Mouse (Mus musculus): ENCODE results near the gene Cfdp1. TPM values are rescaled to one million over a fixed set of nuclear protein-coding genes. Genes with fewer than 3 reads are reported as not detected.

Gene Cfdp1
- polyA plus RNA-seq, 1 experiment = 2.2 TPM

DNA sequence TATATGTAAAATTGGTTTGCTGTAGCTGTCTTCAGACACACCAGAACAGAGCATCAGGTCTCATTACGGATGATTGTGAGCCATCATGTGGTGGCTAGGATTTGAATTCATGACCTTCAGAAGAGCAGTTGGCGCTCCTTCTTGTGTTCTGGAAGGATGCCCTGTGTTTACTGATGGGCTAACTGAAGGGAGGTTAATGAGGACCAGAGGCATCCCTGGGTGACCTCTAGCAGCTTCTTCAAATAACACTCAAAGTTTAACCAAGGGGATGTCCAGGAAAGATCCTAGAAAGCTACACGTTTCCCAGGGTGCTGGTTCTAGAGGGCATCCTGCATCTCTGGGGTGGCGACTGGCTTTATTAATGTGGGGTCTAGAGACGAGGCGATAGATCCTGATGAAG lies 99.4 kb downstream of the Cfdp1 start:
- Histone ChIP-seq H3K9me3 (ENCODE audit: control insufficient read depth, low read length) (no peaks in the 10 kb centered on the region), H3K4me1 (ENCODE audit: control insufficient read depth) (no peaks in the 10 kb centered on the region), H3K4me3 (replicated peaks) (no peak overlapping the region), H3K27me3 (ENCODE audit: control insufficient read depth) (no peaks in the 10 kb centered on the region; the same call in 1 of the 2 replicates), H3K36me3 (ENCODE audit: control insufficient read depth) (no peaks in the 10 kb centered on the region)
- TF ChIP-seq TAL1 (IDR thresholded peaks at IDR 0.05; ENCODE audit: low read length) (no peak), GATA1 (IDR thresholded peaks at IDR 0.05; ENCODE audit: low read length) (no peak)

DNA sequence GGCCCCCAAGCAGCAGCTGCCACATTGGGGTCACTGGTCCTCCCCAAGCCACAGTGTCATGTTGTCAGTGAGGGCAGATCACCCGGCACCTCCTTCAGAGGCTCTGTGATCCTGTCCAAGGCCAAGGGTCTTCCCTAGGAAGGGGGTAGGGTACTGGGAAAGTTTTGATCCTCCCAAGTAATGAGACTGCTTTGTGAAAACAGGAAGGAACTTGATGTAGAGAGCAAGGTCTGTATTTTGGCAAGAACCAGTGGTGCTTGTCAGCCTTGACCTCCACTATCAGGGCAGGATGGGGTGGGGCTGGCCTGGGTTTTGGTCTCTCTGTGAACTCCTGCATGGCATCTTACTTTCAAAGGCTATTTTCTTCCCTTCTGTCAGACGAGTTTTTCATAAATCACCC lies 100.0 kb downstream of the Cfdp1 start:
- no peak overlapping the region for H3K4me3 ChIP-seq (replicated peaks)
- TF ChIP-seq GATA1 (IDR thresholded peaks at IDR 0.05; ENCODE audit: low read length) (no peak), TAL1 (IDR thresholded peaks at IDR 0.05; ENCODE audit: low read length) (no peak)

DNA sequence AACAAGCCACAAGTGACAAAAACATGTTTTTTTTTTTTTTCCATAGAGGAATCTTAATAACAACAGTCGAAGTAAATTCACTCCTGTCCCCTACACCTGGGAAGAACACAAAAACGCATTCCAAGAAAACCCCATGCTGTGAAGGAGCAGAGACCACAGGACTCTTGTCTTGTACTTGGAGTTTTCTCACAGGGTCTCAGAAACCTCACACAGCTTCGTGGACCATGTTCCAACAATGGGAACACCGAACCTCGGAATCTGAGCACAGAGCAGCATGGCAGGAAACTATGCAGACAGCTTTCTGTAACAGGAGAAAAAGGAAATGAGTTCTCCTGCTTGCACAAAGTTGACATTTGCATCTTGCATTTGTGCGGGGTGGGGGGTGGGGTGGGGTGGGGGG lies 105.3 kb downstream of the Cfdp1 start:
- Histone ChIP-seq H3K4me3 (replicated peaks) (no peak overlapping the region), H3K27me3 (ENCODE audit: control insufficient read depth) (peaks cover 29% of the 10 kb centered on the region), H3K4me1 (ENCODE audit: control insufficient read depth) (peaks cover 1% of the 10 kb centered on the region; the same call in 1 of the 2 replicates), H3K36me3 (ENCODE audit: control insufficient read depth) (no peaks in the 10 kb centered on the region), H3K9me3 (ENCODE audit: control insufficient read depth, low read length) (no peaks in the 10 kb centered on the region)
- TF ChIP-seq TAL1 (IDR thresholded peaks at IDR 0.05; ENCODE audit: low read length) = no peak
- no peak for TF ChIP-seq GATA1 (IDR thresholded peaks at IDR 0.05; ENCODE audit: low read length)

More for the DNA sequence above, 100.0 kb downstream of the Cfdp1 start:
- H3K9me3 ChIP-seq (ENCODE audit: control insufficient read depth, low read length) = no peaks in the 10 kb centered on the region
- H3K27me3 ChIP-seq (ENCODE audit: control insufficient read depth) = no peaks in the 10 kb centered on the region; the same call in 1 of the 2 replicates
- H3K4me1 ChIP-seq (ENCODE audit: control insufficient read depth) = no peaks in the 10 kb centered on the region
- H3K36me3 ChIP-seq (ENCODE audit: control insufficient read depth) = no peaks in the 10 kb centered on the region

DNA sequence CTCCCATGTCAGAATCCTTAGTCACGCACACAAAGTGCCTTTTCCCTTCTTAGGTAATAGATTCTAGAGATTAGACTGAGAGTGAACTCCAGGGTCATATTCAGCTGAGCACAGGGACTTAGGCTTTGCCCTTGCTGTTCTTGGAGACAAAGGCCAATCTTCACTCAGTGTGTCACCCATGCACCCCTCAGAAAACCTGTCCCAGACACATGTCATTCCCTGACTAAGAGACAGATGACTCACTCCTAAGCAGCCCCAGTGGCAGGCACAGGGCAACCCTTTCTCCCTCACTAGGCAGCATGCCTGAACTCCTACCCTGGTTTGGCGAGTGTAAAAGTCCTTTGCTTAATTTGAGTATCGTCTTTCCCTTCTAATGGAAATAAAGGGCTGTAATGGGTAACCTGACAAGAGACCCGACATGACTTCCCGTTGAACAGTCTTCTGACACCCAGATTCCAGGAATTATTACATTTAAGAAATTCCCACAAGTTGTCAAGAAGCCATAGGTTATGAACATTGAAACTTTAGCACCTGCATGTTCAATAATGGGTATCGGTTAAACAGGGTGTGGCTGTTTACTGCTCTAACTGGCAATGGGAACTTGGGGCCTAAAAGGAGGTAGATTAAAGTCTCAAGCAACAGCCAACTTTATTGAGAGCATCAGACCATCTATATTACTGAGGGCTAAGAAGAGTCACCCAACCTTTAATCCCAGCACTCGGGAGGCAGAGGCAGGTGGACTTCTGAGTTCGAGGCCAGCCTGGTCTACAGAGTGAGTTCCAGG lies 106.0 kb downstream of the Cfdp1 start:
- no peak for TF ChIP-seq TAL1 (IDR thresholded peaks at IDR 0.05; ENCODE audit: low read length)
- TF ChIP-seq GATA1 (IDR thresholded peaks at IDR 0.05; ENCODE audit: low read length) = no peak
- Histone ChIP-seq H3K9me3 (ENCODE audit: control insufficient read depth, low read length) (no peaks in the 10 kb centered on the region), H3K4me1 (ENCODE audit: control insufficient read depth) (peaks cover 1% of the 10 kb centered on the region; the same call in 1 of the 2 replicates), H3K4me3 (replicated peaks) (no peak overlapping the region), H3K27me3 (ENCODE audit: control insufficient read depth) (peaks cover 36% of the 10 kb centered on the region), H3K36me3 (ENCODE audit: control insufficient read depth) (no peaks in the 10 kb centered on the region)

DNA sequence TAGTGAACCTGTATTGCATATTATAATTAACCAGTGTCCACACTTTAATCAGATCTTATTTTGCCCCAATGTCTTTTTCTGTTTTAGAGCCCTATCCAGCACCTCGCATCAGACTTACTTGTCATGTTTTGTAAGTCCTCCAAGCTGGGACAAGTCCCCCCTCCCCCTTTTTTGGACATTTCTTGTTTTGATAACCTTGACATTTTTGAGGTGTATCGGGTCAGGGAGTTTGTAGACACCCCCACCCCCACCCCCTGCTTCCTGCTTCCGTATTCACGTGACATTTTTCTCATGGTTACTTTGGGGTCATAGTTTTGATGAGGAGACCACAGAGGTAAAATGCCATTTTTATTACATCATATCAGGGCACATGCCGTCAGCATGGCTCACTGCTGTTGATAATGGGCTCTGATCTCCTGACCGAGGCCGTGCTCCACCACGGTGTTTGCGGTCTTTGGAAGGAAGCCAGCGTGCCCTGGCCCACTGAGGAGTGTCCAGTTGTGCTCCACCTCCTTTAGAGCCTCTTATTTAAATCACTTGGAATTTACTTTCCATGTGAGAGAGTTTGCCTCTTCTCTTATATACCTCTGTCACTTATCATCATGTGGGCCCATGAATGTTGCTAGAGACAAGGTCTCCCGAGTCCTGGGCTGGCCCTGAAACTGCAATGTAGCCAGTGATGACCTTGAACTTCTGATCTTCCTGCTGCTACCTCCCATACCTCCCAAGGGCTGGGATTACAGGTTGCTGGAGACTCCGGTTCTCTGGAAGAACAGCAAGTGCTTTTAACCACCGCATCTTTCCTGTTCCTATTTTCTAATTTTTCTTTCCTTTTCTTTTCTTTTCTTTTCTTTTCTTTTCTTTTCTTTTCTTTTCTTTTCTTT lies 107.3 kb downstream of the Cfdp1 start:
- Histone ChIP-seq H3K4me1 (ENCODE audit: control insufficient read depth) (peaks cover 1% of the 10 kb centered on the region; the same call in 1 of the 2 replicates), H3K9me3 (ENCODE audit: control insufficient read depth, low read length) (no peaks in the 10 kb centered on the region), H3K36me3 (ENCODE audit: control insufficient read depth) (no peaks in the 10 kb centered on the region), H3K4me3 (replicated peaks) (no peak overlapping the region), H3K27me3 (ENCODE audit: control insufficient read depth) (peaks cover 48% of the 10 kb centered on the region)
- no peak for TF ChIP-seq TAL1 (IDR thresholded peaks at IDR 0.05; ENCODE audit: low read length)
- no peak for TF ChIP-seq GATA1 (IDR thresholded peaks at IDR 0.05; ENCODE audit: low read length)

DNA sequence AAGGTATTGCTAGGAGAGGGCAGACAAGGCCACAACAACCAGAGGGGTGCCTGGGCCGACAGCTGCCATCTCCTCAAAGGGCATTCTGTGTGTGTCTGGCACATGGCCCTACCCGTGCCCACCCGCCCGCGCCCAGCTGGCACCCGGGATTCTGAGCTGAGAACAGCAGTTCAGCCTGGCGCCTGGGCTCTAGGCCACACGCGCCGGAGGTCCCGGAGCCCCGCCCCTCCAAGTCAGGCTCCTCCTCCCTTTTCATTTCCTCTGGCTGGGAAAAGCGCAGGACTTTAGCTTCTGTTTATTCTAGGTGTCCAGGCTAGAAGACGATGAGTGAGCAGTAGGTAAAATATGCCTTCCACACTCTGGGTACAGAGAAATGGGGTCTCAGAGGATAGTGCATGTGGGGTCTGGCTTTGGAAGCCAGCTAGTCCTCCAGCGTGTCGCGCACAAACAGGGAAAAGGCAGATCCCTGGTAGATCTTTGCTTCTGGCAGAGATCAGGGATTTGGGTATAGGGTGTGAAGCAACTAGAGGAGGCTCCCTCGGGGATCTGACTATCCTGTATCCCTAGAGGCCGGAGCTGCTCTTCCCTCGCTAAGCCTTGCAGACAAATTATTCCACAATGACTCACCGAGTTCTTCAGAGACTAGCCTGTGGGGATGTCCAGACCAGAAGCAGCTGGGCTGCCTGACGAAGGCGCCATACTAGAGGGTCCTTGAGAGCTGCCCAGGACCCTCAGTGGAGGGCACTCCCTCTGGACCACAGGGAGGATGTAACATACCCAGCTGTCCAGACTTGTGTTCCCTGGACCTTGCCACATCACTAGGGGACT lies 108.3 kb downstream of the Cfdp1 start:
- Histone ChIP-seq H3K4me1 (ENCODE audit: control insufficient read depth) (peaks cover 1% of the 10 kb centered on the region; the same call in 1 of the 2 replicates), H3K36me3 (ENCODE audit: control insufficient read depth) (no peaks in the 10 kb centered on the region), H3K27me3 (ENCODE audit: control insufficient read depth) (peaks cover 58% of the 10 kb centered on the region), H3K4me3 (replicated peaks) (no peak overlapping the region), H3K9me3 (ENCODE audit: control insufficient read depth, low read length) (no peaks in the 10 kb centered on the region)
- no peak for TF ChIP-seq GATA1 (IDR thresholded peaks at IDR 0.05; ENCODE audit: low read length)
- TF ChIP-seq TAL1 (IDR thresholded peaks at IDR 0.05; ENCODE audit: low read length) = no peak

DNA sequence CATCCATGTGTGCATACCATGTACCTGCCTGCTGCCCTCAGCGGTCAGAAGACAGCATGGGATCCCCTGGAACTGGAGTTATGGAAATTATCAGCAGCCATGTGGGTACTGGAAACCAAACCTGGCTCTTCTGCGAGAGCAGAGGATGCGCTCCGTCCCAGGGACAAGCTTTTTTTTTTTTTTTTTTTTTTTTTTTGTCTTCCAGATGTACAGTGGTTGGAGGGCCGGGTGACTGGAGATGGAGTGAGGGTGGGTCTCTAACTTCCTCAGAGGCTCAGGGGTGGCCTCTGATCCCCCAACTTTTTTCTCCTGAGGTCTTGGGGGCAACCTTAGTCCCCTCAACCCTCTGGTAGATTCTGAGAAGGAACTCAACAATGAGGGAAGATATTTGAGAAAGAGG lies 109.0 kb downstream of the Cfdp1 start:
- Histone ChIP-seq H3K4me3 (replicated peaks) (no peak overlapping the region), H3K4me1 (ENCODE audit: control insufficient read depth) (peaks cover 1% of the 10 kb centered on the region; the same call in 1 of the 2 replicates), H3K36me3 (ENCODE audit: control insufficient read depth) (no peaks in the 10 kb centered on the region), H3K9me3 (ENCODE audit: control insufficient read depth, low read length) (no peaks in the 10 kb centered on the region), H3K27me3 (ENCODE audit: control insufficient read depth) (peaks cover 65% of the 10 kb centered on the region)
- no peak for TF ChIP-seq GATA1 (IDR thresholded peaks at IDR 0.05; ENCODE audit: low read length)
- no peak for TF ChIP-seq TAL1 (IDR thresholded peaks at IDR 0.05; ENCODE audit: low read length)

DNA sequence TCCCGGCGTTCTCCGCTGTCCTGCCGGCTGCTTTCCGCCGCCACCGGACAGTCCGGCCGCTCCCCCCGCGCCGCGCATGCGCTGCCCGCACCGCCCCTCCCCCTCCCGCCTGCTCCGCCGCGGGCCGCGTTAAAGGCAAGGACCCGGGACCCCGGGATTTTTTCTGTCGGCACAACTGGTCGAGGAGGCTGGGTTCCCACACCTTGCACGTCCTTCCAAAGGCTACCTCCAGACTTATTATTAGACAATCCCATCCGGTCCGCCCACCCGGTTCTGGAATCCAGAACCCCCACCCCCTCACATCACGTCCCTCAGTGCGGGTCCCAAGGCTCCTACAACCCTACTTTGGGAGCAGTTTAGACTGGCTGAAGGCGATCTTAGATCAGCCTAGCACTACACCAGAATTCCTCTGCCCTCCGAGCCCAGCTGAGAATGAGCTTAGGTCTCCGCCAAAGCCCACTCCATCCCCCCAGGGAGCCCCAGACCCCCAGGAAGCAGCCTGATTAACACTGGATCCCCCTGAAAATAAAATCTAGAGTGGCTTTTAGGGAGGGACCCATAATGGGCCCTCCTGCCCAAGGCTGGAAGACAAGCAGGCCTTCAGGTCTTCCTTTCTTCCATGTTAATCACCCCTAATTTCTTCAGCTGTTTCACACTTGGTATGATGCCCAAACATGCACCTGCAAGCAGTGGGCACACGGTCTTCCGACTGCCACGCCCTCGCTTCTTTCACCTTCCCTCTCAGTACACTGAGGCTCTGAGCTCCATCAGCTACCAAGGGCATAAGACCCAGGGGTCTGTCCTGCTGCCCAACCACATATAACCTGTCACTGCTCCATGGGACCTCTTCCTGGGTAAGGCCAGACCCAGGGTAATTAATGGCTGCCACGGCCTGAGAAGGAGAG lies 110.0 kb downstream of the Cfdp1 start, which contains the start of gene Bcar1:
Gene Bcar1, minus strand, starts transcription at position 18 of the 905 bp plus-strand sequence.
- TF ChIP-seq TAL1 (IDR thresholded peaks at IDR 0.05; ENCODE audit: low read length) (no peak), GATA1 (IDR thresholded peaks at IDR 0.05; ENCODE audit: low read length) (no peak)
- Histone ChIP-seq H3K9me3 (ENCODE audit: control insufficient read depth, low read length) (no peaks in the 10 kb centered on the region), H3K36me3 (ENCODE audit: control insufficient read depth) (no peaks in the 10 kb centered on the region; the same call in 1 of the 2 replicates), H3K4me1 (ENCODE audit: control insufficient read depth) (peaks cover 1% of the 10 kb centered on the region; the same call in 1 of the 2 replicates), H3K27me3 (ENCODE audit: control insufficient read depth) (peaks cover 74% of the 10 kb centered on the region), H3K4me3 (replicated peaks) (peak within 1 kb of the TSS; percentile 53)
